Mouse (Mus musculus): ENCODE measurements around the gene Ifit1. TPM values are rescaled to one million over a fixed set of nuclear protein-coding genes. Genes with fewer than 3 reads are reported as not detected.
A peak's percentile ranks its signal among the peaks of the same experiment; 100 is the strongest.

Ifit1 gene
- polyA plus RNA-seq, 1 experiment, result 0.01 TPM

DNA sequence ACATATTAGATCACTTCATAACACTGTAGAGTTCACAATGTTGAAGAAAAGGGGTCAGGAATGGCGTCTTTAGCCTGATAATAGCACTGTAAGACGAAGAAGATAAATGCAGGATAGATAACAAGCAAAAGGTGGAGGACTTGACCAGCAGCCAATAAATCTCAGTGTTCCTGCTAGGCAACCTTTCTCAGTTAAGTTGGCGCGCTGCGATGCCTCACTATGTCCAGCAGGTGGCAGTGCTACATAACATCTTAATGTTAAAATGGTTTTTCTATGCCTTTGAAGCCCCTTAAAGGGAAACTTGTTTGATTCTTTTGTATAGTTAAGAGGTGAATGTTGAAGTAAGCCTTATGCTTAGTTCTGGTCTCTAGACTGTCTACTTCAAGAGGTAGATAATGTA lies 25.5 kb downstream of the Ifit1 start:
- no peaks in the 10 kb centered on the region for H3K79me2 ChIP-seq (ENCODE audit: control insufficient read depth, insufficient read depth)
- no peak overlapping the region for H3ac ChIP-seq (ENCODE audit: control insufficient read depth, insufficient read length, low read depth)
- TF ChIP-seq CEBPB (IDR thresholded peaks at IDR 0.05; ENCODE audit: low read depth), result no peak
- TF ChIP-seq MYOD1 (IDR thresholded peaks at IDR 0.05; ENCODE audit: control insufficient read depth, insufficient read length, low read depth), result no peak
- TF ChIP-seq MAX (IDR thresholded peaks at IDR 0.05), result no peak
- TF ChIP-seq CTCF (IDR thresholded peaks at IDR 0.05; ENCODE audit: control insufficient read depth, insufficient read depth, insufficient read length), result peak; percentile 67
- TF ChIP-seq USF1 (IDR thresholded peaks at IDR 0.05; ENCODE audit: low read depth), result no peak
- no peaks in the 10 kb centered on the region for H3K79me3 ChIP-seq (ENCODE audit: low read depth)
- no peak overlapping the region for H3K4me3 ChIP-seq (ENCODE audit: insufficient read depth, poor library complexity, severe bottlenecking)
- H3K27me3 ChIP-seq (ENCODE audit: control insufficient read depth, insufficient read depth, insufficient read length), result no peaks in the 10 kb centered on the region
- H3K36me3 ChIP-seq (ENCODE audit: control insufficient read depth, insufficient read depth), result no peaks in the 10 kb centered on the region

DNA sequence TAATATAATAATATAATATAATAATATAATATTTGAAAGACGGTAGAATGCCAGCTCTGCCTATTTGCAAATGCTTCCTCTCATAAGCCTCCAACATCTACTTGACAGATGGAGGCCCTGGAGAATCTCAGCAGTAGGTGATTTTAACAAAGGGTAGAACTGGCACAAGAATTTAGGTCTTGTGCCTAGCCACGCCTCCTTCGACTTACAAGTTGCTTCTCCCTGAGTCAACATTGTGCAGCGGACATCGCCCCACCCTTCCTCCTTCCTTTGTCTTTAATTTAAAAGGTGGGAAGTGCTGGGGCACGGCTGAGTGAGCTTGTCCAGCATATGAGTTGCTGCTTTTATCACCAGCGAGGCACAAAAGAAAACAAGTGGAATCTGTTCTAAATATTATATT lies 32.8 kb downstream of the Ifit1 start:
- no peaks in the 10 kb centered on the region for H3K36me3 ChIP-seq (ENCODE audit: control insufficient read depth, insufficient read depth)
- no peak overlapping the region for H3K4me3 ChIP-seq (ENCODE audit: insufficient read depth, poor library complexity, severe bottlenecking)
- TF ChIP-seq USF1 (IDR thresholded peaks at IDR 0.05; ENCODE audit: low read depth), result no peak
- no peak for TF ChIP-seq CTCF (IDR thresholded peaks at IDR 0.05; ENCODE audit: control insufficient read depth, insufficient read depth, insufficient read length)
- no peak for TF ChIP-seq MAX (IDR thresholded peaks at IDR 0.05)
- TF ChIP-seq MYOD1 (IDR thresholded peaks at IDR 0.05; ENCODE audit: control insufficient read depth, insufficient read length, low read depth), result no peak
- TF ChIP-seq MYOG (IDR thresholded peaks at IDR 0.05; ENCODE audit: control insufficient read depth, extremely low read depth, insufficient read length), result no peak
- TF ChIP-seq CEBPB (IDR thresholded peaks at IDR 0.05; ENCODE audit: low read depth), result no peak
- no peak for TF ChIP-seq FOSL1 (IDR thresholded peaks at IDR 0.05; ENCODE audit: insufficient read depth, low read length, poor library complexity, severe bottlenecking)
- no peak overlapping the region for H3ac ChIP-seq (ENCODE audit: control insufficient read depth, insufficient read length, low read depth)
- H3K79me3 ChIP-seq (ENCODE audit: low read depth), result no peaks in the 10 kb centered on the region
- H3K27me3 ChIP-seq (ENCODE audit: control insufficient read depth, insufficient read depth, insufficient read length), result no peaks in the 10 kb centered on the region
- no peaks in the 10 kb centered on the region for H3K79me2 ChIP-seq (ENCODE audit: control insufficient read depth, insufficient read depth)

DNA sequence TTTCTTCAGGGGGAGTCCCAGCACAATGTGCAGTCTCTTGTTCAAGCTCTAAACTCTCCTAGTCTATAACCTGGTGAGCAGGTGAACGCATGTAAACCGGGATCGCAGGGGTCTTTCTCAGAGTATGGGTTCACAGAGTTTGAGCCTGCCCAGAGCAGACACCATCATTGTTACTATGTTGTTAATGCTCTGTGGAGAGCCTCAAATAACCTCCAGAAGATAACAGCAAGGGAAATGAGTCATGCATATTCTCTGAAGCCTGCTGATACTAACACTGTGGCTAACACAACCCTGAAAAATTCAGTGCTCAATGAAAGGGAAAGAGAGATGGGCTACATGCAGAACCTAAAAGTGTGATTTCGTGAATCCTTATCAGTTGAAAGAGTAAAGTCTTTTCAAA lies 37.8 kb downstream of the Ifit1 start:
- H3K79me3 ChIP-seq (ENCODE audit: low read depth), result no peaks in the 10 kb centered on the region
- H3K36me3 ChIP-seq (ENCODE audit: control insufficient read depth, insufficient read depth), result no peaks in the 10 kb centered on the region
- TF ChIP-seq MYOG (IDR thresholded peaks at IDR 0.05; ENCODE audit: control insufficient read depth, extremely low read depth, insufficient read length) (no peak), CTCF (IDR thresholded peaks at IDR 0.05; ENCODE audit: control insufficient read depth, insufficient read depth, insufficient read length) (no peak), MAX (IDR thresholded peaks at IDR 0.05) (no peak)
- no peaks in the 10 kb centered on the region for H3K79me2 ChIP-seq (ENCODE audit: control insufficient read depth, insufficient read depth)
- no peak overlapping the region for H3K4me3 ChIP-seq (ENCODE audit: insufficient read depth, poor library complexity, severe bottlenecking)
- no peak overlapping the region for H3ac ChIP-seq (ENCODE audit: control insufficient read depth, insufficient read length, low read depth)
- no peaks in the 10 kb centered on the region for H3K27me3 ChIP-seq (ENCODE audit: control insufficient read depth, insufficient read depth, insufficient read length)

DNA sequence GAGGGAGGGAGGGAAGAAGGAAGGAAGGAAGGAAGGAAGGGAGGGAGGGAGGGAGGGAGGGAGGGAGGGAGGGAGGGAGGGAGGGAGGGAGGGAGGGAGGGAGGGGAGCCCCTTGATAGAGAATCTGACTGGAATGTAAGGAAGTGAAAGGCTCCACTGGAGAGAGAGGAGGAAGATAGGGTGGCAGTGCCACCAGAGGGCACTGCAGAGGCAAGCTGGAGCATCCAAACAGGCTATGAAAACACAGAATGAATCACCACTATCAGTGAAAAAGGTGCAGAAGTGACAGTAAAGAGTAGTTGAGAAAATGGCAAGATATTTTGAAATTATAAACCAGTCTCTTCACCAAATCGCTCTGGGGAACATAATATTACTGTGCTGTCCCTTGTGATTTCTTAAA lies 44.2 kb downstream of the Ifit1 start:
- Histone ChIP-seq H3K79me3 (ENCODE audit: low read depth) (no peaks in the 10 kb centered on the region), H3K27me3 (ENCODE audit: control insufficient read depth, insufficient read depth, insufficient read length) (no peaks in the 10 kb centered on the region), H3K36me3 (ENCODE audit: control insufficient read depth, insufficient read depth) (no peaks in the 10 kb centered on the region), H3K79me2 (ENCODE audit: control insufficient read depth, insufficient read depth) (no peaks in the 10 kb centered on the region), H3ac (ENCODE audit: control insufficient read depth, insufficient read length, low read depth) (no peak overlapping the region), H3K4me3 (ENCODE audit: insufficient read depth, poor library complexity, severe bottlenecking) (no peak overlapping the region)
- TF ChIP-seq MYOG (IDR thresholded peaks at IDR 0.05; ENCODE audit: control insufficient read depth, extremely low read depth, insufficient read length) (no peak), MAX (IDR thresholded peaks at IDR 0.05) (no peak), CTCF (IDR thresholded peaks at IDR 0.05; ENCODE audit: control insufficient read depth, insufficient read depth, insufficient read length) (peak; percentile 46), FOSL1 (IDR thresholded peaks at IDR 0.05; ENCODE audit: insufficient read depth, low read length, poor library complexity, severe bottlenecking) (no peak), CEBPB (IDR thresholded peaks at IDR 0.05; ENCODE audit: low read depth) (no peak), USF1 (IDR thresholded peaks at IDR 0.05; ENCODE audit: low read depth) (no peak)

DNA sequence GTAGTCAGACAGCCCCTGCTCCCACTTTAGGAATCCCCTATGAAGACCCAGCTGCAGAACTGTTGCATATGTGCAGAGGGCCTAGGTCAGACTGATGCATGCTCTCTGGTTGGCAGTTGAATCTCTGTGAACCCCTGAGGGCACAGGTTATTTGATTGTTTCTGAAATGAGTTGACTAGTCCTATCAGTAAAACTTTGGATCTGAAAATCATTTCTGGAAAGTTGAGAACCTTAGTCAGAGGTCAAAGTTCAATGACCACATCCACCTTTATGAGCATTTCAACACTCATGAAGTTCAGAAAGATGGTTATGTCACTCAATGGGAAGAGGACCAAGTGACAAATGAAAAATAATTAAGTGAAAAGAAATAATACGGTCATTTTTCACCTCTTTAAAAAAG lies 44.9 kb downstream of the Ifit1 start:
- Histone ChIP-seq H3K27me3 (ENCODE audit: control insufficient read depth, insufficient read depth, insufficient read length) (no peaks in the 10 kb centered on the region), H3K79me3 (ENCODE audit: low read depth) (no peaks in the 10 kb centered on the region), H3K79me2 (ENCODE audit: control insufficient read depth, insufficient read depth) (no peaks in the 10 kb centered on the region), H3K36me3 (ENCODE audit: control insufficient read depth, insufficient read depth) (no peaks in the 10 kb centered on the region), H3K4me3 (ENCODE audit: insufficient read depth, poor library complexity, severe bottlenecking) (no peak overlapping the region), H3ac (ENCODE audit: control insufficient read depth, insufficient read length, low read depth) (no peak overlapping the region)
- TF ChIP-seq CEBPB (IDR thresholded peaks at IDR 0.05; ENCODE audit: low read depth) (no peak), MYOG (IDR thresholded peaks at IDR 0.05; ENCODE audit: control insufficient read depth, extremely low read depth, insufficient read length) (no peak), MAX (IDR thresholded peaks at IDR 0.05) (no peak), CTCF (IDR thresholded peaks at IDR 0.05; ENCODE audit: control insufficient read depth, insufficient read depth, insufficient read length) (no peak), USF1 (IDR thresholded peaks at IDR 0.05; ENCODE audit: low read depth) (no peak), FOSL1 (IDR thresholded peaks at IDR 0.05; ENCODE audit: insufficient read depth, low read length, poor library complexity, severe bottlenecking) (no peak)

DNA sequence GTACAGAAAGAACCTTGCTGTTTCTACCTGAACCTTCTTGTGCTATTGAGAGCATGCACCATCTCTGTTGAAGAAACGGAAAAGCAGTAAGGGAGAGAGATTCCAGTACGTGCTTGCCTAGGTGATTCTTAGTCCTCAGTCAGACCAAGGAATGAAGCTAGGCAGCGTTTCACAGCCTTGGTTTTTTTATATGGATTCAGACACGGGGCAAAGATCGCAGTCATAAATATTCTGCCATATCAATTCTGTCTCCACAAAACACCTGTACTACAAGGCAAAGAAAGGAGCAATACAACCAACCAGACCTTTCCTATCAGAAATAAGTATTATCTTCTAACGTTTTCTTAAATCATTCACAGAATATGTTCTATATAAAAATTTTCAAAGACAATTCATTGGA lies 50.7 kb downstream of the Ifit1 start:
- TF ChIP-seq MAX (IDR thresholded peaks at IDR 0.05), result no peak
- no peak for TF ChIP-seq USF1 (IDR thresholded peaks at IDR 0.05; ENCODE audit: low read depth)
- TF ChIP-seq CTCF (IDR thresholded peaks at IDR 0.05; ENCODE audit: control insufficient read depth, insufficient read depth, insufficient read length), result no peak
- TF ChIP-seq FOSL1 (IDR thresholded peaks at IDR 0.05; ENCODE audit: insufficient read depth, low read length, poor library complexity, severe bottlenecking), result no peak
- TF ChIP-seq CEBPB (IDR thresholded peaks at IDR 0.05; ENCODE audit: low read depth), result no peak
- TF ChIP-seq MYOG (IDR thresholded peaks at IDR 0.05; ENCODE audit: control insufficient read depth, extremely low read depth, insufficient read length), result no peak
- Histone ChIP-seq H3K36me3 (ENCODE audit: control insufficient read depth, insufficient read depth) (no peaks in the 10 kb centered on the region), H3K79me3 (ENCODE audit: low read depth) (no peaks in the 10 kb centered on the region), H3ac (ENCODE audit: control insufficient read depth, insufficient read length, low read depth) (no peak overlapping the region), H3K79me2 (ENCODE audit: control insufficient read depth, insufficient read depth) (no peaks in the 10 kb centered on the region), H3K27me3 (ENCODE audit: control insufficient read depth, insufficient read depth, insufficient read length) (no peaks in the 10 kb centered on the region), H3K4me3 (ENCODE audit: insufficient read depth, poor library complexity, severe bottlenecking) (no peak overlapping the region)
